Mouse (Mus musculus) limb, embryonic 11.5 days (tissue): ENCODE data around the gene Ubtd1. TPM values are rescaled to one million over a fixed set of nuclear protein-coding genes. Genes with fewer than 3 reads are reported as not detected.

Experiments used
- ATAC-seq: fragments of 200-750 bp; cut with Nextera tagmentation; 2 replicates; pipeline ENCODE4 v1.8.0; 2017; ENCODE audit warnings: low read depth; ENCODE audit not compliant: insufficient number of reproducible peaks, low FRiP score, low TSS enrichment
- DNase-seq: peaks from one replicate; pipeline ENCODE4 v3.0.0-alpha.2; 2015; ENCODE audit warnings: low spot score
- H3K27ac ChIP-seq: fragments of 300-500 bp; sonication (generic); replicated peaks from 2 replicates; pipeline ENCODE4 v1.5.1; 2014; ENCODE audit warnings: low read depth, mild to moderate bottlenecking, low read length
- H3K27me3 ChIP-seq: fragments of 300-500 bp; sonication (generic); 2 replicates; pipeline ENCODE4 v1.6.1; 2014; ENCODE audit warnings: mild to moderate bottlenecking, low read length, mixed read lengths; ENCODE audit not compliant: control insufficient read depth, insufficient read depth
- H3K36me3 ChIP-seq: fragments of 300-500 bp; sonication (generic); 2 replicates; pipeline ENCODE4 v1.6.1; 2014; ENCODE audit warnings: mild to moderate bottlenecking, low read length, moderate library complexity, mixed read lengths; ENCODE audit not compliant: control insufficient read depth, insufficient read depth
- H3K4me1 ChIP-seq: fragments of 300-500 bp; sonication (generic); 2 replicates; pipeline ENCODE4 v1.6.1; 2014; ENCODE audit warnings: low read length, mixed read lengths; ENCODE audit not compliant: control insufficient read depth, insufficient read depth
- H3K4me2 ChIP-seq: fragments of 300-500 bp; sonication (generic); 2 replicates; pipeline ENCODE4 v1.6.1; 2014; ENCODE audit warnings: low read depth, mild to moderate bottlenecking, moderate library complexity; ENCODE audit not compliant: severe bottlenecking
- H3K4me3 ChIP-seq: fragments of 300-500 bp; sonication (generic); 2 replicates; pipeline ENCODE4 v1.5.1; 2014; ENCODE audit warnings: low read depth, low read length
- H3K9ac ChIP-seq: fragments of 300-500 bp; sonication (generic); 2 replicates; pipeline ENCODE4 v1.6.1; 2014; ENCODE audit warnings: mild to moderate bottlenecking, low read length
- H3K9me3 ChIP-seq: fragments of 300-500 bp; sonication (generic); 2 replicates; pipeline ENCODE4 v1.6.1; 2016; ENCODE audit warnings: low read length; ENCODE audit not compliant: control insufficient read depth
- WGBS: fragments of 180-500 bp; shearing (Covaris S2); extraction: QIAGEN DNeasy Blood & Tissue Kit; methylation state at CpG from one replicate; pipeline ENCODE4 v1.1.7; 2014; 5-methylcytosine and 5-hydroxymethylcytosine counted together
- polyA plus RNA-seq: library from polyadenylated mRNA; unstranded; fragments of >200 nt; fragmentation: Nextera tagmentation; extraction: Ambion mirVana; gene quantifications from 2 replicates; pipeline ENCODE4 v1.2.1, GENCODE M21; 2014

Gene Ubtd1
- polyA plus RNA-seq, 1 experiment from 2014 or later: 10.1 TPM

DNA sequence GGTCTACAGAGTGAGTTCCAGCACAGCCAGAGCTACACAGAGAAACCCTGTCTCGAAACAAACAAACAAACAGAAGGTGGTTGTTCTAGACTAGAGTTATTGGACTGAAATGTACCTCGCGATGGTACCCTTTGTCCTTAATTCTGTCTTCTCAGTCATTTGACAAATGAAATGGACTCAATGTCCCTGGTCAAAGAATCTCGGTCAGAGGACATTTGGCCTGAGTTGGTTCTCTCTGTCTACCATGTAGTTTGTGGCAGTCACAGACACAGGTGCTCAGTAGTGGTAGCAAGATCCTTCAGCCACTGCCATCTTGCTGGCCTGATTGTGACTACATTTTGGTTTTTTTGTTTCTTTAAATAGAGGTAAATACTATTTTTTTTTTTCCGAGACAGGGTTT, 4.4 kb downstream of the Ubtd1 start:
- Histone ChIP-seq H3K4me2 (no peak overlapping the region), H3K27ac (no peak overlapping the region), H3K4me1 (peaks cover 3% of the 10 kb centered on the region; the same call in 1 of the 2 replicates), H3K9me3 (no peaks in the 10 kb centered on the region), H3K36me3 (no peaks in the 10 kb centered on the region), H3K4me3 (no peak overlapping the region), H3K27me3 (no peaks in the 10 kb centered on the region), H3K9ac (no peak overlapping the region)
- ATAC-seq: no peak
- WGBS: 88% methylated on average over 5 of the region's 5 CpGs
- no peak for DNase-seq

DNA sequence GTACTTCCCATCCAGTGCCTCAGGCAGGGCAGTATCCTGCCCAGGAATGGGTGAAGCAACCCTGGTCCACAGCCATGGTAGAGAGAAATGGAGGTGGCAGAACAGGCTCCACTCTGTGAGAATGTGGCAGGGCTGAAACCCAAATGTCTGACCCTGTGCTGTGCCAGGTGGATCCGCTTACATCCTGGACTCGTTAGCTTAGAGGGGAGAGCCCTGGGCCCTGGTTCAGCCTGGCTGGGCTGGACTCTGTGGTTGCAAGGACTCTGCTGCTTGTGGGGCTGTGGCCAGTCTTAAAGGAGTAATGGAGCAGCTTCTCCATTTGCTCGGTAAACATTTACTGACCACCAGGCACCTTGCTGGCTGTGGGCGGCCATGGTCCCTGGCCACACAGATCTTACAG, 5.6 kb downstream of the Ubtd1 start:
- no peak overlapping the region for H3K27ac ChIP-seq
- H3K4me1 ChIP-seq: peaks cover 3% of the 10 kb centered on the region; the same call in 1 of the 2 replicates
- no peak for DNase-seq
- 73% methylated on average over 4 of the region's 4 CpGs for WGBS
- H3K36me3 ChIP-seq: no peaks in the 10 kb centered on the region
- no peaks in the 10 kb centered on the region for H3K9me3 ChIP-seq
- no peak overlapping the region for H3K9ac ChIP-seq
- H3K4me3 ChIP-seq: no peak overlapping the region
- no peak overlapping the region for H3K4me2 ChIP-seq
- H3K27me3 ChIP-seq: no peaks in the 10 kb centered on the region
- no peak for ATAC-seq

DNA sequence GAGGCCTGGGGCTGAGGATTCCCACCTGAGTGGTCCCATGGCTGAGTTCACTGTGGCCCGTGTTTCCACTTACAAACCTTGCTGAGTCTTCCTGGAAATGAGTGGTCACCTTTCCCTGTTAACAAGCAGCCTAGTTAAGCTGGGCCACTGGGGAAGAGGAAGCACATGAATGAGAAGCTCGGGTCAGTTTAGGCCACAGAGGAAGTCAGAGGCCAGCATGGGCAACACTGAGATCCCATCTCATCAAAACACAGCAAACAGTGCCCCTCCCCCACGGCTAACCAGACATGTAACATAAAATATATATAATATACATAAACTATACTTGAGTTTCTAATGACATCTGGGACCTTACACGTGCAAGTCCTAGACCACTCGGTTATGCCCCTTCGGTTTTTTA, 8.2 kb downstream of the Ubtd1 start:
- Histone ChIP-seq H3K9ac (no peak overlapping the region), H3K36me3 (no peaks in the 10 kb centered on the region), H3K27me3 (no peaks in the 10 kb centered on the region), H3K4me2 (no peak overlapping the region), H3K4me3 (no peak overlapping the region), H3K9me3 (no peaks in the 10 kb centered on the region), H3K4me1 (no peaks in the 10 kb centered on the region), H3K27ac (no peak overlapping the region)
- 87% methylated on average over 6 of the region's 6 CpGs for WGBS
- ATAC-seq (no peak), DNase-seq (no peak)

DNA sequence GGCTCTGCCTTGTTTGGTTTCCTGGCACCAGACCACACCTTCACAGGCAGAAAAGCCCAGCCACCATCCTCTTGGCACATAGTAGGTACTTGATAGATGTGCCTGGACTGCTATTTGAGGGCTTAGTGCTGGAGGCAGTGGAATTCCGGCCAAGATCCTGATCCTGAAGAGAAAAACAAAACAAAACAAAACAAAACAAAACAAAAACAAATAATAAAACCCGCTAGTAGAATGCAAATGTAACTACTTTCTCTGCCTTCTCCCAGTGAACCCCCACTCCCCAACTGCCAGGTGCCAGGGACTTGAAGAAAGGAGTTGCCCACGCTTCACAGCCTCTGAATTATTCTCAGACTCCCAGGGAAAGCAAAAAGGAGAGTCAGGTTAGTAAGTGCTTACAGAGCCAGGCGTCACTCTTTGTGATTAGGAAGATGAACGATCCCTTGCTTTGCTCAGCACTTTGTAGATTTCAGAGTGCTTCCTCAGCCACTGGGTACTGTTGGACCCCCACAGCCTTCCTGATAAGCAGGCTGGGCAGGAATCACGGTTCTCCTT, 10.4 kb downstream of the Ubtd1 start:
- DNase-seq (no peak), ATAC-seq (no peak)
- no peak overlapping the region for H3K4me2 ChIP-seq
- H3K27me3 ChIP-seq: no peaks in the 10 kb centered on the region
- 37% methylated on average over 6 of the region's 6 CpGs for WGBS
- no peak overlapping the region for H3K27ac ChIP-seq
- no peak overlapping the region for H3K4me3 ChIP-seq
- H3K9me3 ChIP-seq: no peaks in the 10 kb centered on the region
- H3K9ac ChIP-seq: no peak overlapping the region
- no peaks in the 10 kb centered on the region for H3K36me3 ChIP-seq
- H3K4me1 ChIP-seq: peaks cover 7% of the 10 kb centered on the region

DNA sequence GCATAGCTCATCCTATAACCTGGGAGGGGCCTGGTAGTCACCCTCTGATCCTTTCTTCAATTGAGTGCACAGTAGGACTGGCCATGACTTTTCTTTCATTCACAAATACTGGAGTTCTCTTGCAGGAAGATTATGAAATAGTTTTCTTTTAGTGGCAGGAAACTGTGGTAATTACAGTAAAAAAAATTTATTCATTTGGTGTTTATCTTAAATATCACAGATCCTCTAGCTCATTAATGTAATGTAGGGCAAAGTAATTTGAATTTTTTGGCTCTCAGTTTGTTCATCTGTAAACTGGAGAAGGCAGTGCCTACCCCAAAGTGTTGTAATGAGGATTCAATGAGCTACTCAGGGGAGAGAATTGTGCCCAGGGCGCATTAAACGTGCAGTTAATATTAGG, 11.4 kb downstream of the Ubtd1 start:
- H3K27ac ChIP-seq: no peak overlapping the region
- no peak overlapping the region for H3K9ac ChIP-seq
- no peak overlapping the region for H3K4me3 ChIP-seq
- H3K4me2 ChIP-seq: no peak overlapping the region
- DNase-seq: no peak
- no peak for ATAC-seq
- no peaks in the 10 kb centered on the region for H3K27me3 ChIP-seq
- 81% methylated on average over 2 of the region's 2 CpGs for WGBS
- no peaks in the 10 kb centered on the region for H3K9me3 ChIP-seq
- H3K4me1 ChIP-seq: peaks cover 11% of the 10 kb centered on the region
- no peaks in the 10 kb centered on the region for H3K36me3 ChIP-seq

DNA sequence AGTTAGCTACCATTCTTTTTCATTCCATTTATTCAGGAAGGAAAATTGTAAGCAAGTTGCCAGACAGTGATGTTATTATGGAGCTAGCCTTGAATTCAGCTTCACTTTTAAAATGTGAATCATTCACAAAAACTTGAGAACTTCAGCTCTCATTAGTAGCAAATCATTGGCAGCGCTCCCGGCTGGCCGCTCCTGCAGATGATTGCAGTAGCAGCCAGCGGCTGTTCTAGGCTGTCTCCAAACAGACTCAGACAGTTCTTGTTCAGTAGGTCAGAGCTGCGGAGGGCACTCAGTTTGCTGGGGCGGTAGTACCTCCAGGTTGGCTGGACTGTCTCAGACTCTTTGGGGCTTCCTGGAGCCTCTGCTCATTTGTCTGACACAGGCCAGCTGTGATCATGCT, 11.9 kb downstream of the Ubtd1 start:
- WGBS: 84% methylated on average over 6 of the region's 6 CpGs
- ATAC-seq (no peak), DNase-seq (no peak)
- Histone ChIP-seq H3K9me3 (no peaks in the 10 kb centered on the region), H3K36me3 (no peaks in the 10 kb centered on the region), H3K27me3 (no peaks in the 10 kb centered on the region), H3K4me1 (peaks cover 11% of the 10 kb centered on the region), H3K27ac (no peak overlapping the region), H3K9ac (no peak overlapping the region), H3K4me3 (no peak overlapping the region), H3K4me2 (no peak overlapping the region)

DNA sequence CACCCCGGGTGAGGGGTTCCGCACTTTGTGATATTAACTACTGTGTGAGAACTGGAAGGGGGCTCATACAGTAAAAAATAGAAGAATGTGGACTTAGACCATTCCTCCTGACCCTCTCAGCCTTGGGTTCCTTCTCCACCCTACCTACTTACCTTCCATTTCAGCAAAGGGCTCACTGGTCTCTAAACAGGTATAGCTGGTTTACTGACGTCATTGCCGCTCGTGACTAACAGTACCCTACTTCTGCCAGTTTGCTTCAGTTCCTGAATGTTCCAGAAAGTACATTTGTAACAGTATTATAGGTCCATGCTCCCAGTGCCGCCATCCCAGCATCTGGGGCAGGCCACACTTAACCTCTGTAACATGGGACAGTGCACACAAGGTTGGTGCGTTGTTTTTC, 12.5 kb downstream of the Ubtd1 start:
- no peaks in the 10 kb centered on the region for H3K36me3 ChIP-seq
- WGBS: 91% methylated on average over 7 of the region's 7 CpGs
- no peaks in the 10 kb centered on the region for H3K27me3 ChIP-seq
- no peak for ATAC-seq
- H3K4me3 ChIP-seq: no peak overlapping the region
- peaks cover 11% of the 10 kb centered on the region for H3K4me1 ChIP-seq
- H3K27ac ChIP-seq: no peak overlapping the region
- no peak overlapping the region for H3K4me2 ChIP-seq
- H3K9ac ChIP-seq: no peak overlapping the region
- no peak for DNase-seq
- no peaks in the 10 kb centered on the region for H3K9me3 ChIP-seq

DNA sequence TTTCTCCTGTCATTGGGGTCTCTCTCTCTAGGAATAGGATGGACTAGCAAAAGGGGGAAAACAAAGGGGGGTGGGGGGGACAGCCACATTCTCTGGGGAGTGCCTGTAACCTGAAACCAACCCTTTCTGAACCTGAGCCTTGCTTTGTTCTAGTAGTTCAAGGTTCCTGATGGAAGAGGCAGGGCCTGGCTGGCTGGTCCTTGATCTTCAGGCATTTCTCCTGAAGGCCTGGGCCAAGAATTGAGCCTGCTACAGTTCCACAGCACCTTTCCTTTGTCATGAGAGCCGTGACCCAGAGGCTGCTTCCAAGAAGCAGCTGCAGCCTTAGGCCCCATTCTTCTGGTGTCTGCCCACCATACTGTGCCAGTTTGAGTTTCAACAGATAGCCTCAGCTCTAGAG, 13.9 kb downstream of the Ubtd1 start:
- Histone ChIP-seq H3K4me2 (no peak overlapping the region), H3K4me1 (peaks cover 12% of the 10 kb centered on the region), H3K27ac (no peak overlapping the region), H3K9ac (no peak overlapping the region), H3K4me3 (no peak overlapping the region), H3K36me3 (no peaks in the 10 kb centered on the region), H3K27me3 (no peaks in the 10 kb centered on the region), H3K9me3 (no peaks in the 10 kb centered on the region)
- 60% methylated on average over 1 of the region's 1 CpGs for WGBS
- ATAC-seq: no peak
- DNase-seq: no peak

DNA sequence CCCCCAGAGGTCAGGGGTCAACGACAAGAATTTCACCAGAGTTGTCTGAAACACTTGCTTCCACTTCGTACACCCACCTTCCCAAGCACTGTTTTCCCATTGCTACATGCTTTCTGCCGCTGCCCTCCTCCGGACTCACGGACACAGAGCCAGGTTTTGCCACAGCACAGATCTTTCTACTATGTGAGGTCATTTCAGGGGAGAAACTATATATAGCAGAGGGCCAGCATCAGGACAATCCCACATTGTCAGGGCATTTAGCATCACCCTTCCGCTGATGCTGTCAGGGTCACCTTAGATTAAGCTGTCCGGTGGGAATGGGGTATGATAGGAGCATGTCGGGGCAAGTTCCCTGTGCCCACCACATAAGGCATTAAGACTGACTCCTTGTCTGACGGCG, 15.5 kb downstream of the Ubtd1 start:
- no peaks in the 10 kb centered on the region for H3K27me3 ChIP-seq
- ATAC-seq (no peak), DNase-seq (no peak)
- no peak overlapping the region for H3K4me3 ChIP-seq
- WGBS: 66% methylated on average over 10 of the region's 10 CpGs
- H3K4me2 ChIP-seq: 0 out of 2 replicates have a peak overlapping the region, but pooled peaks have one; percentile 12
- no peak overlapping the region for H3K27ac ChIP-seq
- peaks cover 23% of the 10 kb centered on the region for H3K4me1 ChIP-seq
- no peaks in the 10 kb centered on the region for H3K9me3 ChIP-seq
- H3K36me3 ChIP-seq: no peaks in the 10 kb centered on the region
- no peak overlapping the region for H3K9ac ChIP-seq
